Mouse (Mus musculus) brain, embryonic 14.5 days (tissue): ENCODE measurements around the gene Fubp1.

Experiments used
- CTCF ChIP-seq: fragments of 200-500 bp; IDR thresholded peaks from 2 replicates; pipeline ENCODE4 v1.5.1; 2012; ENCODE audit warnings: inconsistent platforms, mild to moderate bottlenecking, moderate library complexity, borderline replicate concordance; ENCODE audit not compliant: insufficient read depth, insufficient read length; ENCODE audit errors: extremely low read depth
- POLR2A ChIP-seq: fragments of 200-500 bp; IDR thresholded peaks from 2 replicates; pipeline ENCODE4 v1.6.1; 2012; ENCODE audit warnings: mild to moderate bottlenecking, inconsistent platforms, borderline replicate concordance; ENCODE audit not compliant: poor library complexity, insufficient read depth, insufficient read length, severe bottlenecking; ENCODE audit errors: extremely low read depth

GRCm38 (mm10) chr3:152201651-152202050, 8.6 kb upstream of the Fubp1 start:
- TF ChIP-seq CTCF (no peak), POLR2A (no peak)
